Mouse (Mus musculus) liver, embryonic 14.5 days (tissue): ENCODE results near the gene Zcchc2. TPM values are rescaled to one million over a fixed set of nuclear protein-coding genes. Genes with fewer than 3 reads are reported as not detected.

Source experiments
- ATAC-seq: fragments of 200-750 bp; cut with Nextera tagmentation; 2 replicates; pipeline ENCODE4 v1.8.0; 2017; ENCODE audit warnings: moderate number of reproducible peaks, mild to moderate bottlenecking, moderate library complexity; ENCODE audit not compliant: insufficient read depth
- DNase-seq, 3 experiments: peaks; one replicate each; pipeline ENCODE4 v3.0.0-alpha.2; 2012 to 2013; ENCODE audit warnings: low read depth in 3 of 3, low spot score in 3 of 3
- H3K27ac ChIP-seq: fragments of 300-500 bp; sonication (generic); 2 replicates; pipeline ENCODE4 v1.5.1; 2014; ENCODE audit warnings: moderate library complexity, mild to moderate bottlenecking, control low read depth, inconsistent platforms
- H3K27me3 ChIP-seq: fragments of 300-500 bp; sonication (generic); 2 replicates; pipeline ENCODE4 v1.6.1; 2014; ENCODE audit warnings: mild to moderate bottlenecking, low read length, moderate library complexity; ENCODE audit not compliant: control insufficient read depth, insufficient read depth
- H3K36me3 ChIP-seq: fragments of 300-500 bp; sonication (generic); replicated peaks from 2 replicates; pipeline ENCODE4 v1.6.1; 2014; ENCODE audit warnings: low read depth; ENCODE audit not compliant: control insufficient read depth, insufficient read depth
- H3K4me1 ChIP-seq, 2 experiments: fragments of 200-500 bp in 1 of 2; fragments of 300-500 bp in 1 of 2; sonication (generic) in 1 of 2; replicated peaks; 2 replicates each; pipeline ENCODE4 v1.6.1; 2012 to 2014; ENCODE audit warnings: antibody characterized with exemption in 1 of 2, inconsistent platforms in 1 of 2, low read length in 1 of 2; ENCODE audit not compliant: control insufficient read depth in 2 of 2, insufficient read depth in 2 of 2
- H3K4me2 ChIP-seq: fragments of 300-500 bp; sonication (generic); 2 replicates; pipeline ENCODE4 v1.6.1; 2014; ENCODE audit warnings: low read depth, mild to moderate bottlenecking, control low read depth, moderate library complexity
- H3K4me3 ChIP-seq, 2 experiments: fragments of 200-500 bp in 1 of 2; fragments of 300-500 bp in 1 of 2; sonication (generic) in 1 of 2; 2 replicates each; pipeline ENCODE4 v1.5.1; 2012 to 2014; ENCODE audit warnings: low read depth in 2 of 2, low read length in 2 of 2, mild to moderate bottlenecking in 2 of 2, control low read depth in 1 of 2, inconsistent platforms in 1 of 2, moderate library complexity in 1 of 2; ENCODE audit not compliant: insufficient read depth in 1 of 2
- H3K9ac ChIP-seq: fragments of 300-500 bp; sonication (generic); replicated peaks from 2 replicates; pipeline ENCODE4 v1.6.1; 2014; ENCODE audit warnings: mild to moderate bottlenecking, control low read depth, moderate library complexity
- H3K9me3 ChIP-seq: fragments of 300-500 bp; sonication (generic); 2 replicates; pipeline ENCODE4 v1.6.1; 2016; ENCODE audit warnings: low read length, mixed read lengths; ENCODE audit not compliant: control insufficient read depth
- CTCF ChIP-seq: IDR thresholded peaks from 2 replicates; pipeline ENCODE4 v1.5.1; 2016; ENCODE audit warnings: antibody characterized with exemption, low read depth, control low read depth
- EP300 ChIP-seq: IDR thresholded peaks from 2 replicates; pipeline ENCODE4 v1.6.1; 2016; ENCODE audit warnings: antibody characterized with exemption, low read depth
- WGBS: fragments of 180-500 bp; shearing (Covaris S2); extraction: QIAGEN DNeasy Blood & Tissue Kit; methylation state at CpG from one replicate; pipeline ENCODE4 v1.1.7; 2014; ENCODE audit not compliant: insufficient replicate concordance; 5-methylcytosine and 5-hydroxymethylcytosine counted together
- polyA plus RNA-seq, 2 experiments: library from polyadenylated mRNA; depleted of rRNA in 1 of 2; stranded (reverse) in 1 of 2; unstranded in 1 of 2; fragments of >200 nt; fragmentation: Nextera tagmentation in 1 of 2; extraction: Ambion mirVana in 1 of 2; gene quantifications; 2 replicates each; pipeline versions ENCODE4 v1.2.1 to v1.2.3; 2012 to 2014

The Zcchc2 gene
- polyA plus RNA-seq, 2 experiments = 1.0 to 4.3 TPM

DNA sequence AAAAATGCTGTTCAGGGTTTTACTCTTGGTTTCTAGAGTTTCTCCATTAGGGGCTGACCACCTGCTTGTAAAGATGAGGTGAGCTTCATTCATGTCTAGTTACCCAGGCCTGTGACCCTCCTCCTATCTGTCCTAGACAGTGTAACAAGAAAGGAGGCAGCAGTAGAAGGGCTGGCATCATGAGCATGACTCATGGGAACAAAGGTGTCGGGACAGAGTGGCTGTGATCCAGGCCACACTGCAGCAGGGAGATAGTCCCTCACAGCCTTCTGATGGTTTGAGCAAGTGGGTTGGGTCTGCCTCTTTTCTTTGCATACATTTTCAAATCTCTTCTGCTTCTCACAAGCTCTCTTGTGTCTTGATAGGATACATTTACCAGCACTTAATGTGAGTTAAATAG is 17.4 kb downstream of the Zcchc2 start:
- DNase-seq = no peak
- H3K9me3 ChIP-seq = no peaks in the 10 kb centered on the region
- no peak overlapping the region for H3K4me3 ChIP-seq
- WGBS = 69% methylated on average over 1 of the region's 1 CpGs
- no peak overlapping the region for H3K4me2 ChIP-seq
- ATAC-seq = no peak
- TF ChIP-seq CTCF (no peak), EP300 (no peak)
- no peaks in the 10 kb centered on the region for H3K27me3 ChIP-seq
- no peak overlapping the region for H3K9ac ChIP-seq
- H3K4me1 ChIP-seq = no peaks in the 10 kb centered on the region
- H3K27ac ChIP-seq = no peak overlapping the region
- H3K36me3 ChIP-seq = peaks cover 6% of the 10 kb centered on the region; the same call in 1 of the 2 replicates

DNA sequence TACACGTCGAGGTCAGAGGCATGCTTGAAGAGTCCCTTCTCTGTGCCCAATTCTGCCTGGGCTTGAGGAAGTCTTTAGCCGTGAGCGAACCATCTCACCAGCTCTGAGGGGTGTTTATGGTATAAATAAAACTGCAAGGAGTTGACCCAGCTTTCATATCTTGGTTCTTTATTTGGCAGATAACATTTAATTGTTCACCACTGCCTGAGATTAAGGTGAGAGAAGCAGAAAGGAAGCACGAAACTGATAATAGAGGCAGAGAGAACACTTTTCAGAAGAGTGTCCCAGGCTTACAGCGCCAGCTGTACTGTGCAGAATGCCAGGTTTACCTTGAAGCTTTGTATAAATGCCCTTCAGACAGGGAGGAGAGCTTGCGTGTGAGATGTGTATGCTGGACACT is 20.9 kb downstream of the Zcchc2 start:
- 69% methylated on average over 7 of the region's 7 CpGs for WGBS

DNA sequence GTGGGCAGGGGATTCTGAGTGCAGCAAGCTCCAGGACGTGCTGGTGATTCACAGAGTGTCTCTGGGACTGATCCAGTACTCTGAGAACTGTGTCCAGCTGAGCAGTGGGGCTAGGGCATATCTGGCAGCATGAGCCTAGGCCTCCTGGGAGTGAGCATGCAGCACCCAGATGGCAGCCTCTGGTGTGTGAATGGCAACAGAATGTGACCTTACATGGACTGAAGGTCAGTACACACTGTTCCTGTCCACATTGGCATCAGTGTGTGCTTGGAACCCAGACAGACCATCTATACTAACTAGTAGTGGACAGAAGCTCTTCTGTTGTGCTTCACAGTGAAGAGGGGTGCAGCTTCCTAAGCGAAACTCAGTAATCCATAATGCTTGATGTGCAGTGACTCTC is 23.6 kb downstream of the Zcchc2 start:
- Histone ChIP-seq H3K4me3 (no peak overlapping the region), H3K4me2 (no peak overlapping the region), H3K27me3 (no peaks in the 10 kb centered on the region), H3K36me3 (peaks cover 2% of the 10 kb centered on the region; the same call in 1 of the 2 replicates), H3K4me1 (no peaks in the 10 kb centered on the region), H3K9ac (no peak overlapping the region), H3K27ac (no peak overlapping the region), H3K9me3 (no peaks in the 10 kb centered on the region)
- ATAC-seq (no peak), DNase-seq (no peak)
- no peak for TF ChIP-seq CTCF
- no peak for TF ChIP-seq EP300
- WGBS = 76% methylated on average over 2 of the region's 2 CpGs

More for the DNA sequence above, 20.9 kb downstream of the Zcchc2 start:
- Histone ChIP-seq H3K27ac (no peak overlapping the region), H3K27me3 (no peaks in the 10 kb centered on the region), H3K4me1 (no peaks in the 10 kb centered on the region), H3K4me2 (no peak overlapping the region), H3K9me3 (no peaks in the 10 kb centered on the region), H3K9ac (no peak overlapping the region), H3K36me3 (no peaks in the 10 kb centered on the region; the same call in 1 of the 2 replicates), H3K4me3 (no peak overlapping the region)
- DNase-seq (no peak), ATAC-seq (no peak)
- TF ChIP-seq CTCF (no peak), EP300 (no peak)

DNA sequence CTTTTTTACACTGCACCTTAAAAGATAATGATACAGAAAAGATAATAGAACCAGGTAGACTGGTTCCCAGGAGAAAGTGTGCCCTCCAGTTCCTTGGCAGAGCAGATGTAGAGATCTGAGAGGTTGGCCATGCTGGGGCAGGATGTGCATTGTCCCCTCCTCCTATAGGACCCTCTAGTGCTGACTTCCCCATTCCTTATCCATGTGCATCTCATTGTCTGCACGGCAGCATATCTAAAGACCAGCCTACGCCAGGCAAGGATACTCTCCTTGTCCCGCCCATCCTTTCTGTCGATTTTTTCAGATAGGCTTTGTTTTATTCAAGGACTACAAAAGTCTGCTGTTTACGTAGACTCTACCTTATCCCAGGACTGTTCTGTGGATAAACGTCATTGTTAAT is 26.1 kb downstream of the Zcchc2 start:
- Histone ChIP-seq H3K9me3 (no peaks in the 10 kb centered on the region), H3K27me3 (no peaks in the 10 kb centered on the region), H3K9ac (no peak overlapping the region), H3K4me1 (no peaks in the 10 kb centered on the region), H3K4me3 (no peak overlapping the region), H3K36me3 (peaks cover 5% of the 10 kb centered on the region; the same call in 1 of the 2 replicates), H3K27ac (no peak overlapping the region), H3K4me2 (no peak overlapping the region)
- 47% methylated on average over 6 of the region's 6 CpGs for WGBS
- DNase-seq = no peak
- no peak for ATAC-seq
- TF ChIP-seq EP300 (no peak), CTCF (no peak)

DNA sequence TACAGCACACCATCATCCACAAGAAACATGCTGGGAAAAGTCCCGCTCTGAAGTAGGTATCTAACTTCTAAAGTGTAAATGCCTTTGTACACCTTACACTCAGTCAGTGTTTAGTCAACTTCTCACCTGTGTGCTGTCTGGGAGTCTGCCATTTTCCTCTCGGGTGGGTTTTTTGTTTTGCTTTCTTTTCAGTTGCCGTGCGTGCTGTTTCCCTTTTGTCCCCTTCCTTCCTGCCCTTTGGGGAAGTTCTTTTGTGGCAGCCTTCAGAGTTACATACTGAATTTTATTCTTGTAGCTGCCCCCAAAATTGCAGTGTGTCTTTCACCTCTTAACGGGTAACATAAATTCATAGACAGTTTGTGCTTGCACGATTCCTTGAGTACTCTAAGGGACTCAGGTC is 29.6 kb downstream of the Zcchc2 start:
- Histone ChIP-seq H3K4me2 (no peak overlapping the region), H3K27me3 (no peaks in the 10 kb centered on the region), H3K36me3 (peaks cover 23% of the 10 kb centered on the region), H3K9me3 (no peaks in the 10 kb centered on the region), H3K27ac (no peak overlapping the region), H3K4me3 (no peak overlapping the region), H3K4me1 (peaks cover 0 to 7% of the 10 kb centered on the region in 2 experiments; a peak in 2 of 4 replicates), H3K9ac (no peak overlapping the region)
- WGBS = 51% methylated on average over 6 of the region's 6 CpGs
- no peak for DNase-seq
- no peak for TF ChIP-seq EP300
- TF ChIP-seq CTCF = no peak
- no peak for ATAC-seq
